Mouse (Mus musculus) embryonic facial prominence, embryonic 13.5 days (tissue): ENCODE data around the gene Utrn. TPM values are rescaled to one million over a fixed set of nuclear protein-coding genes. Genes with fewer than 3 reads are reported as not detected.

Source experiments
- ATAC-seq: fragments of 200-750 bp; cut with Nextera tagmentation; 2 replicates; pipeline ENCODE4 v1.8.0; 2017; ENCODE audit warnings: low read depth; ENCODE audit not compliant: insufficient number of reproducible peaks, insufficient read depth, low FRiP score, low TSS enrichment
- H3K27ac ChIP-seq: fragments of 300-500 bp; sonication (generic); 2 replicates; pipeline ENCODE4 v1.5.1; 2015; ENCODE audit warnings: moderate library complexity, mild to moderate bottlenecking, inconsistent platforms
- H3K27me3 ChIP-seq: fragments of 300-500 bp; sonication (generic); 2 replicates; pipeline ENCODE4 v1.6.1; 2015; ENCODE audit warnings: mild to moderate bottlenecking, inconsistent platforms
- H3K36me3 ChIP-seq: fragments of 300-500 bp; sonication (generic); 2 replicates; pipeline ENCODE4 v1.6.1; 2015; ENCODE audit warnings: mild to moderate bottlenecking, inconsistent platforms
- H3K4me1 ChIP-seq: fragments of 300-500 bp; sonication (generic); 2 replicates; pipeline ENCODE4 v1.6.1; 2015; ENCODE audit warnings: inconsistent platforms
- H3K4me2 ChIP-seq: fragments of 300-500 bp; sonication (generic); 2 replicates; pipeline ENCODE4 v1.6.1; 2015; ENCODE audit warnings: moderate library complexity, mild to moderate bottlenecking, inconsistent platforms
- H3K4me3 ChIP-seq: fragments of 300-500 bp; sonication (generic); 2 replicates; pipeline ENCODE4 v1.5.1; 2015; ENCODE audit warnings: mild to moderate bottlenecking, inconsistent platforms
- H3K9ac ChIP-seq: fragments of 300-500 bp; sonication (generic); 2 replicates; pipeline ENCODE4 v1.6.1; 2015; ENCODE audit warnings: mild to moderate bottlenecking, inconsistent platforms
- H3K9me3 ChIP-seq: fragments of 300-500 bp; sonication (generic); 2 replicates; pipeline ENCODE4 v1.6.1; 2016; ENCODE audit warnings: inconsistent platforms
- WGBS: fragments of 180-500 bp; shearing (Covaris S2); methylation state at CpG from one replicate; pipeline ENCODE4 v1.1.7; 2015; ENCODE audit warnings: mixed read lengths; 5-methylcytosine and 5-hydroxymethylcytosine counted together
- polyA plus RNA-seq: library from polyadenylated mRNA; unstranded; fragments of >200 nt; fragmentation: Nextera tagmentation; extraction: Ambion mirVana; gene quantifications from 2 replicates; pipeline ENCODE4 v1.2.1, GENCODE M21; 2015

Utrn gene
- polyA plus RNA-seq, 1 experiment from 2014 or later, result 101 TPM

- Histone ChIP-seq H3K36me3 (no peaks in the 10 kb centered on the region), H3K27me3 (no peaks in the 10 kb centered on the region), H3K4me3 (no peak overlapping the region), H3K9me3 (no peaks in the 10 kb centered on the region), H3K9ac (no peak overlapping the region), H3K27ac (no peak overlapping the region; the same call in 1 of the 2 replicates), H3K4me1 (peaks cover 28% of the 10 kb centered on the region), H3K4me2 (no peak overlapping the region)
- ATAC-seq, result no peak
- WGBS, result 62% methylated on average over 6 of the region's 6 CpGs
These were observed 15.4 kb downstream of the Utrn start for GRCm38 (mm10) chr10:12853776-12854175.

- Histone ChIP-seq H3K36me3 (no peaks in the 10 kb centered on the region), H3K27me3 (no peaks in the 10 kb centered on the region), H3K9me3 (no peaks in the 10 kb centered on the region), H3K27ac (no peak overlapping the region; the same call in 1 of the 2 replicates), H3K9ac (no peak overlapping the region), H3K4me3 (no peak overlapping the region), H3K4me2 (no peak overlapping the region), H3K4me1 (peaks cover 31% of the 10 kb centered on the region)
- no peak for ATAC-seq
- 51% methylated on average over 7 of the region's 7 CpGs for WGBS
These were observed 16.0 kb downstream of the Utrn start for GRCm38 (mm10) chr10:12853196-12853620.

- Histone ChIP-seq H3K36me3 (no peaks in the 10 kb centered on the region), H3K27ac (no peak overlapping the region), H3K4me1 (peaks cover 31% of the 10 kb centered on the region), H3K9me3 (no peaks in the 10 kb centered on the region), H3K4me3 (no peak overlapping the region), H3K27me3 (no peaks in the 10 kb centered on the region), H3K4me2 (no peak overlapping the region), H3K9ac (no peak overlapping the region)
- no peak for ATAC-seq
- WGBS, result 75% methylated on average over 15 of the region's 15 CpGs
These were observed 16.6 kb downstream of the Utrn start for GRCm38 (mm10) chr10:12852416-12853195.

- Histone ChIP-seq H3K27me3 (no peaks in the 10 kb centered on the region), H3K9ac (no peak overlapping the region), H3K36me3 (peaks cover 10% of the 10 kb centered on the region), H3K4me1 (peaks cover 34% of the 10 kb centered on the region), H3K27ac (no peak overlapping the region), H3K4me2 (no peak overlapping the region), H3K9me3 (no peaks in the 10 kb centered on the region), H3K4me3 (no peak overlapping the region)
- WGBS, result 80% methylated on average over 7 of the region's 7 CpGs
- ATAC-seq, result no peak
These were observed 18.2 kb downstream of the Utrn start for GRCm38 (mm10) chr10:12850781-12851471.

GRCm38 (mm10) chr10:12848322-12849108, 20.6 kb downstream of the Utrn start:
- peak overlapping the region; percentile 12; the same call in 1 of the 2 replicates for H3K4me2 ChIP-seq
- no peak overlapping the region for H3K9ac ChIP-seq
- WGBS, result 34% methylated on average over 10 of the region's 10 CpGs
- peaks cover 23% of the 10 kb centered on the region for H3K4me1 ChIP-seq
- H3K27ac ChIP-seq, result peak overlapping the region; percentile 41
- H3K36me3 ChIP-seq, result peaks cover 14% of the 10 kb centered on the region
- ATAC-seq, result no peak
- no peaks in the 10 kb centered on the region for H3K27me3 ChIP-seq
- no peak overlapping the region for H3K4me3 ChIP-seq
- H3K9me3 ChIP-seq, result no peaks in the 10 kb centered on the region

GRCm38 (mm10) chr10:12842543-12842942, 26.6 kb downstream of the Utrn start:
- Histone ChIP-seq H3K4me3 (no peak overlapping the region), H3K4me1 (peaks cover 9% of the 10 kb centered on the region; the same call in 1 of the 2 replicates), H3K36me3 (peaks cover 14% of the 10 kb centered on the region), H3K9me3 (no peaks in the 10 kb centered on the region), H3K27me3 (no peaks in the 10 kb centered on the region), H3K9ac (no peak overlapping the region), H3K4me2 (no peak overlapping the region), H3K27ac (no peak overlapping the region)
- 75% methylated on average over 4 of the region's 4 CpGs for WGBS
- no peak for ATAC-seq

GRCm38 (mm10) chr10:12841497-12841896, 27.7 kb downstream of the Utrn start:
- H3K27ac ChIP-seq, result no peak overlapping the region
- ATAC-seq, result no peak
- no peaks in the 10 kb centered on the region for H3K27me3 ChIP-seq
- WGBS, result 65% methylated on average over 5 of the region's 5 CpGs
- H3K4me3 ChIP-seq, result no peak overlapping the region
- H3K9me3 ChIP-seq, result no peaks in the 10 kb centered on the region
- peaks cover 6% of the 10 kb centered on the region; the same call in 1 of the 2 replicates for H3K4me1 ChIP-seq
- no peak overlapping the region for H3K9ac ChIP-seq
- peaks cover 10% of the 10 kb centered on the region for H3K36me3 ChIP-seq
- H3K4me2 ChIP-seq, result no peak overlapping the region

GRCm38 (mm10) chr10:12837636-12838035, 31.5 kb downstream of the Utrn start:
- no peak overlapping the region for H3K4me3 ChIP-seq
- no peak overlapping the region for H3K27ac ChIP-seq
- H3K9ac ChIP-seq, result no peak overlapping the region
- H3K9me3 ChIP-seq, result no peaks in the 10 kb centered on the region
- H3K27me3 ChIP-seq, result no peaks in the 10 kb centered on the region
- H3K4me1 ChIP-seq, result peaks cover 7% of the 10 kb centered on the region; the same call in 1 of the 2 replicates
- 81% methylated on average over 1 of the region's 1 CpGs for WGBS
- ATAC-seq, result no peak
- no peak overlapping the region for H3K4me2 ChIP-seq
- H3K36me3 ChIP-seq, result 0 out of 2 replicates have a peak, but pooled peaks cover 5% of the 10 kb centered on the region

- Histone ChIP-seq H3K9me3 (no peaks in the 10 kb centered on the region), H3K27ac (no peak overlapping the region), H3K36me3 (0 out of 2 replicates have a peak, but pooled peaks cover 5% of the 10 kb centered on the region), H3K27me3 (no peaks in the 10 kb centered on the region), H3K4me3 (no peak overlapping the region), H3K4me1 (0 out of 2 replicates have a peak, but pooled peaks cover 2% of the 10 kb centered on the region), H3K9ac (no peak overlapping the region), H3K4me2 (no peak overlapping the region)
- no peak for ATAC-seq
- 84% methylated on average over 14 of the region's 14 CpGs for WGBS
These were observed 32.9 kb downstream of the Utrn start for GRCm38 (mm10) chr10:12836048-12836816.

- Histone ChIP-seq H3K4me1 (0 out of 2 replicates have a peak, but pooled peaks cover 2% of the 10 kb centered on the region), H3K9ac (no peak overlapping the region), H3K4me2 (no peak overlapping the region), H3K4me3 (no peak overlapping the region), H3K36me3 (0 out of 2 replicates have a peak, but pooled peaks cover 5% of the 10 kb centered on the region), H3K9me3 (no peaks in the 10 kb centered on the region), H3K27me3 (no peaks in the 10 kb centered on the region), H3K27ac (no peak overlapping the region)
- ATAC-seq, result no peak
- WGBS, result 66% methylated on average over 1 of the region's 1 CpGs
These were observed 35.0 kb downstream of the Utrn start for GRCm38 (mm10) chr10:12834215-12834614.
